Mouse (Mus musculus) heart, postnatal 0 days (tissue): ENCODE results near the gene Fbxo34. TPM values are rescaled to one million over a fixed set of nuclear protein-coding genes. Genes with fewer than 3 reads are reported as not detected.

Experiments
- ATAC-seq: fragments of 200-750 bp; cut with Nextera tagmentation; 2 replicates; pipeline ENCODE4 v1.8.0; 2017; ENCODE audit warnings: low read depth, moderate number of reproducible peaks, moderate library complexity; ENCODE audit not compliant: insufficient read depth
- DNase-seq: peaks from one replicate; pipeline ENCODE4 v3.0.0-alpha.2; 2016; ENCODE audit warnings: low spot score
- H3K27ac ChIP-seq: fragments of 300-500 bp; sonication (generic); 2 replicates; pipeline ENCODE4 v1.5.1; 2014; ENCODE audit warnings: low read depth, mild to moderate bottlenecking
- H3K27me3 ChIP-seq: fragments of 300-500 bp; sonication (generic); 2 replicates; pipeline ENCODE4 v1.6.1; 2014; ENCODE audit warnings: low read length, mixed read lengths; ENCODE audit not compliant: control insufficient read depth, insufficient read depth
- H3K36me3 ChIP-seq: fragments of 300-500 bp; sonication (generic); replicated peaks from 2 replicates; pipeline ENCODE4 v1.6.1; 2014; ENCODE audit warnings: low read length, mixed read lengths; ENCODE audit not compliant: control insufficient read depth, insufficient read depth
- H3K4me1 ChIP-seq: fragments of 300-500 bp; sonication (generic); 2 replicates; pipeline ENCODE4 v1.6.1; 2014; ENCODE audit warnings: antibody characterized with exemption; ENCODE audit not compliant: control insufficient read depth, insufficient read depth
- H3K4me2 ChIP-seq: fragments of 300-500 bp; sonication (generic); 2 replicates; pipeline ENCODE4 v1.6.1; 2014; ENCODE audit warnings: low read depth, mild to moderate bottlenecking, low read length, moderate library complexity
- H3K4me3 ChIP-seq: fragments of 300-500 bp; sonication (generic); 2 replicates; pipeline ENCODE4 v1.5.1; 2014; ENCODE audit warnings: low read depth, low read length
- H3K9ac ChIP-seq: fragments of 300-500 bp; sonication (generic); replicated peaks from 2 replicates; pipeline ENCODE4 v1.6.1; 2014; ENCODE audit warnings: low read depth, low read length, mixed read lengths
- H3K9me3 ChIP-seq: fragments of 300-500 bp; sonication (generic); replicated peaks from 2 replicates; pipeline ENCODE4 v1.6.1; 2016; ENCODE audit warnings: low read length; ENCODE audit not compliant: control insufficient read depth
- CTCF ChIP-seq: IDR thresholded peaks from 2 replicates; pipeline ENCODE4 v1.5.1; 2016; ENCODE audit warnings: antibody characterized with exemption, control low read depth, low read depth
- EP300 ChIP-seq: IDR thresholded peaks from 2 replicates; pipeline ENCODE4 v1.6.1; 2016; ENCODE audit warnings: antibody characterized with exemption, low read depth
- WGBS: fragments of 180-500 bp; shearing (Covaris S2); extraction: QIAGEN DNeasy Blood & Tissue Kit; methylation state at CpG from one replicate; pipeline ENCODE4 v1.1.7; 2014; 5-methylcytosine and 5-hydroxymethylcytosine counted together
- polyA plus RNA-seq: library from polyadenylated mRNA; unstranded; fragments of >200 nt; fragmentation: Nextera tagmentation; extraction: Ambion mirVana; gene quantifications from 2 replicates; pipeline ENCODE4 v1.2.1, GENCODE M21; 2015
- total RNA-seq: library from RNA; depleted of rRNA; stranded (reverse); fragments of >200 nt; gene quantifications from 2 replicates; pipeline ENCODE4 v1.2.3, GENCODE M21; 2014; ENCODE audit warnings: low replicate concordance

Gene Fbxo34
- total and polyA plus RNA-seq, 2 experiments from 2014 or later = 9.9 to 12.8 TPM

DNA sequence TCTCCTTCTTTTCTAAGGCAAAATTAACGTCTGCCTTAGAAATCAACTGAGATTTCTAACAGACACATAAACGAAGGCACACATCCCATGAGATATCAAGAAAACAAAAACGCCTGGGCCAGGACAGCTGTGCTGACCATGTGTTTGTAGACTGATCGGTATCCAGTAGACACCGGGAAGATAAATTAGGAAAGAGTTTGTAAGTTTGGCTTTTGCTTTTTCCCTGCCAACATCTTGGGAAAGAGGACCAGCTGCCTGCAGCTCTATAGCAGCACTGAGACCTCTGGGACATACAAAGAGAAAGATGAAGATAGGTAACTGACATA, 31.6 kb upstream of the Fbxo34 start:
- H3K4me3 ChIP-seq = peak overlapping the region; percentile 66
- peak overlapping the region; percentile 76 for H3K4me2 ChIP-seq
- peaks cover 6% of the 10 kb centered on the region; the same call in 1 of the 2 replicates for H3K4me1 ChIP-seq
- 37% methylated on average over 5 of the region's 5 CpGs for WGBS
- H3K36me3 ChIP-seq = peaks cover 28% of the 10 kb centered on the region
- TF ChIP-seq EP300 = no peak
- no peak for TF ChIP-seq CTCF
- H3K27ac ChIP-seq = no peak overlapping the region
- H3K9ac ChIP-seq = 0 out of 2 replicates have a peak overlapping the region, but pooled peaks have one; percentile 33
- no peak for ATAC-seq
- H3K9me3 ChIP-seq = no peaks in the 10 kb centered on the region
- no peaks in the 10 kb centered on the region for H3K27me3 ChIP-seq
- peak; percentile 9 for DNase-seq

- Histone ChIP-seq H3K4me1 (peaks cover 6% of the 10 kb centered on the region; the same call in 1 of the 2 replicates), H3K9me3 (no peaks in the 10 kb centered on the region), H3K4me3 (no peak overlapping the region), H3K4me2 (no peak overlapping the region), H3K36me3 (peaks cover 23% of the 10 kb centered on the region), H3K27ac (no peak overlapping the region), H3K27me3 (no peaks in the 10 kb centered on the region), H3K9ac (no peak overlapping the region)
- no peak for ATAC-seq
- no peak for TF ChIP-seq CTCF
- no peak for TF ChIP-seq EP300
- 76% methylated on average over 9 of the region's 9 CpGs for WGBS
- DNase-seq = no peak
Measured at GRCm38 (mm10) chr14:47419034-47419625, 31.1 kb upstream of the Fbxo34 start.

DNA sequence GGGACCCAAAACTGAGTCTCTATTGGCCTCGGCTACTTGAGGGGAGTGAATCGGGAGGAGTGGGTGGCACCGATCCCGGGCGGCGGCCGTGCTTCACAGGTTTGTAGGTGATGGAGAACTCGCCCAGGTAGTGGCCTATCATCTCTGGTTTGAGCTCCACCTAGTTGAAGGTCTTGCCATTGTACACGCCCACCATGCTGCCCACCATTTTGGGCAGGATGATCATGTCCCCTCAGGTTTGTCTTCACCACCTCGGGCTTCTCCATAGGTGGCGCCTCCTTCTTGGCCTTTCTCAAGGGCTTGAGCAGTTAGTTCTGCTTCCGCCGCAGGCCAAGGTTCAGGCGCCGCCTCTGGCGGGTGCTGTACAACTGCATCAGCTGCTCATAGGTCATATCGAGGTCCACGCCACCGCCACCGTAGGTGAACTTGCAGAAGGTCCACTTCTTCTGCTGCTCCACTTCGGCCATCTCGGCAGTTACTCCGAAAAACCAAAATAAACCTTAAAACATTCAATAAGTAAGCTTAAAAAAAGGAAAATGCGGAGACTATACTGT, 30.4 kb upstream of the Fbxo34 start:
- Histone ChIP-seq H3K27me3 (no peaks in the 10 kb centered on the region), H3K9me3 (no peaks in the 10 kb centered on the region), H3K4me3 (no peak overlapping the region), H3K4me2 (no peak overlapping the region), H3K36me3 (peaks cover 16% of the 10 kb centered on the region), H3K27ac (no peak overlapping the region), H3K4me1 (peaks cover 6% of the 10 kb centered on the region; the same call in 1 of the 2 replicates), H3K9ac (no peak overlapping the region)
- 92% methylated on average over 24 of the region's 24 CpGs for WGBS
- no peak for TF ChIP-seq EP300
- TF ChIP-seq CTCF = no peak
- DNase-seq (no peak), ATAC-seq (no peak)

DNA sequence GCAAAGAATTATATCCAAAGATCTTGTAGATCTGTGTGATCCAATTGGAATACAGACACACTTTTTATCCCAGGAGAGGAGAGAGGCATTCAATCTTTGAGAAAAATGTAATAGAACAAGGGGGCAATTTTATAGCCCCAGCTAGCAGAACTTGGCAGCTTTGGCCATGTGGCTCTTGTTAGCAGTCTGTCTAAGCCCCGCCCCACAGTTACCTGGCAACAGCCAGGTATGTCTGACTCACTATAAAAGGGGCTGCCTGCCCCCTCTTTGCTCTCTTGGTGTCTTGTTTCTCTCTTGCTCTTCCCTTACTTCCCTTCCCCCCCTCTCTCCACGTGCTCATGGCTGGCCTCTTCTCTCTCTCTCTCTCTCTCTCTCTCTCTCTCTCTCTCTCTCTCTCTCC, 28.6 kb upstream of the Fbxo34 start:
- Histone ChIP-seq H3K9ac (no peak overlapping the region), H3K4me1 (peaks cover 6% of the 10 kb centered on the region; the same call in 1 of the 2 replicates), H3K9me3 (no peaks in the 10 kb centered on the region), H3K36me3 (no peaks in the 10 kb centered on the region), H3K4me3 (no peak overlapping the region), H3K4me2 (no peak overlapping the region), H3K27me3 (no peaks in the 10 kb centered on the region), H3K27ac (no peak overlapping the region)
- DNase-seq = no peak
- no peak for ATAC-seq
- WGBS = 51% methylated on average over 2 of the region's 2 CpGs
- no peak for TF ChIP-seq CTCF
- TF ChIP-seq EP300 = no peak

GRCm38 (mm10) chr14:47422466-47422865, 27.8 kb upstream of the Fbxo34 start:
- H3K4me3 ChIP-seq = no peak overlapping the region
- TF ChIP-seq EP300 = no peak
- TF ChIP-seq CTCF = no peak
- H3K27ac ChIP-seq = no peak overlapping the region
- WGBS = 65% methylated on average over 4 of the region's 4 CpGs
- peaks cover 2% of the 10 kb centered on the region; the same call in 1 of the 2 replicates for H3K4me1 ChIP-seq
- no peak overlapping the region for H3K9ac ChIP-seq
- H3K27me3 ChIP-seq = no peaks in the 10 kb centered on the region
- H3K9me3 ChIP-seq = no peaks in the 10 kb centered on the region
- DNase-seq (no peak), ATAC-seq (no peak)
- no peak overlapping the region for H3K4me2 ChIP-seq
- no peaks in the 10 kb centered on the region for H3K36me3 ChIP-seq

- H3K9ac ChIP-seq = no peak overlapping the region
- DNase-seq = no peak
- H3K36me3 ChIP-seq = no peaks in the 10 kb centered on the region
- no peak overlapping the region for H3K4me3 ChIP-seq
- H3K4me1 ChIP-seq = no peaks in the 10 kb centered on the region
- H3K4me2 ChIP-seq = no peak overlapping the region
- H3K9me3 ChIP-seq = no peaks in the 10 kb centered on the region
- ATAC-seq = no peak
- no peak overlapping the region for H3K27ac ChIP-seq
- TF ChIP-seq EP300 = no peak
- no peak for TF ChIP-seq CTCF
- no peaks in the 10 kb centered on the region for H3K27me3 ChIP-seq
Measured at GRCm38 (mm10) chr14:47432987-47433386, 17.2 kb upstream of the Fbxo34 start.
